Mouse (Mus musculus): ENCODE results near the gene Lrrc7. TPM values are rescaled to one million over a fixed set of nuclear protein-coding genes. Genes with fewer than 3 reads are reported as not detected.

The Lrrc7 gene
- not detected for polyA plus RNA-seq (2012; fragmentation: generic; extraction: Trizol)

DNA sequence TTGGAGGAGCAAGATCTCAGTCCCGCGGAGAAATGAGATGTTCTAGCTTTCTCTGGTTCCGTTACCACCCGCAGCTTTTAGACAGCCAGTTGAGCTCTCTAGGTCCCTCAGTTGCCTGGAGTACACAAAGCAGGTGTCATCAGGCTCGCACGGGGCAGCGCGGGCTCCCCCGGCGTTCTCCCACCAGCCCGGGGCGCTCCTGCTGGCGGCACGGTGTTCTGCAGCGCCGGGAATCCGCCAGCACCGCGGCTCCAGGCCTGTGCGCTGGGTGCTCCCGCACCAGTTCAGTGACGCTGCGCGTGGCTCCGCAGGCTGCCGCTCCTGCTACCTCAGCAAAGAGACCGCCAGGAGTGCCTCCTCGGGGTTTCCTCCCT is at the start of gene Lrrc7:
Gene Lrrc7 (minus strand): TSS at position 235 of the 374 bp plus-strand sequence.
- H3K36me3 ChIP-seq (ENCODE audit: control insufficient read depth, insufficient read depth) = no peaks in the 10 kb centered on the region
- H3K4me2 ChIP-seq (ENCODE audit: low read depth) = peak within 1 kb of the TSS; percentile 71
- H3K27me3 ChIP-seq (ENCODE audit: control insufficient read depth, insufficient read depth, insufficient read length) = no peaks in the 10 kb centered on the region
- H3K4me3 ChIP-seq = peak within 1 kb of the TSS; percentile 8
- no peak for TF ChIP-seq POLR2AphosphoS2 (IDR thresholded peaks at IDR 0.05; ENCODE audit: insufficient read length, low read depth)
- no peak for TF ChIP-seq POLR2A (IDR thresholded peaks at IDR 0.05; ENCODE audit: insufficient read length, low read depth)
- TF ChIP-seq MAX (IDR thresholded peaks at IDR 0.05; ENCODE audit: low read depth) = no peak
- no peak for TF ChIP-seq CEBPB (IDR thresholded peaks at IDR 0.05; ENCODE audit: insufficient read depth, poor library complexity, severe bottlenecking)
- no peak for TF ChIP-seq TCF12 (IDR thresholded peaks at IDR 0.05; ENCODE audit: insufficient read depth, poor library complexity, severe bottlenecking)
- TF ChIP-seq TCF3 (IDR thresholded peaks at IDR 0.05; ENCODE audit: insufficient read length, low read depth) = no peak
- no peak for TF ChIP-seq E2F4 (IDR thresholded peaks at IDR 0.05; ENCODE audit: insufficient read depth)
- no peak for TF ChIP-seq MYOG (IDR thresholded peaks at IDR 0.05; ENCODE audit: control insufficient read depth in 1 of 3, insufficient read depth in 1 of 3, insufficient read length in 2 of 3, low read depth in 2 of 3)
- H3ac ChIP-seq (ENCODE audit: control insufficient read depth, insufficient read length) = peak within 1 kb of the TSS; percentile 43
- H3K79me2 ChIP-seq (ENCODE audit: control insufficient read depth, insufficient read depth) = no peaks in the 10 kb centered on the region

DNA sequence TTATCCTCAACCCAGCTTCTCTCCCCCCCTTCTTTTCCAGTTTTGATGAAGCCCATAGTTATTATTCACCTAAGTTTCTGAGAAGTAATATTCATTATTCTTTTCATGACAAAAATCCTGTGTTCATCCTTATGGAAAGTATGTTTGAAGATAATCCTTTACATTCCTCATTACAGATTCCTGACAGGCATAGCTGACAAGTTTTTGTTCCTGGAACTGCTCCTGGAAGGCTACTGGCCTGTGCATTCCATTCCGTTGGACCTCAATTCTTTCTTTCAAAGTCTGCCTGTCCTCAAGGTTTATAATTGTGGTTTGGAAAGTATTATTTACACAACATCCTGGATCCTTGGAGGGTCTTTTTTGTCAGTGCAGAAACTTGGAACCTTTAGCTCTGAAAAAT is 45.0 kb upstream of the Lrrc7 start:
- TF ChIP-seq POLR2A (IDR thresholded peaks at IDR 0.05; ENCODE audit: insufficient read length, low read depth) = no peak
- no peak for TF ChIP-seq E2F4 (IDR thresholded peaks at IDR 0.05; ENCODE audit: insufficient read depth)
- no peak for TF ChIP-seq MYOD1 (IDR thresholded peaks at IDR 0.05; ENCODE audit: control insufficient read depth in 1 of 3, insufficient read length in 2 of 3, low read depth in 2 of 3)
- TF ChIP-seq REST (IDR thresholded peaks at IDR 0.05; ENCODE audit: insufficient read depth, insufficient read length) = no peak
- no peak for TF ChIP-seq SRF (IDR thresholded peaks at IDR 0.05; ENCODE audit: control insufficient read depth, insufficient read length, low read depth)
- TF ChIP-seq TCF3 (IDR thresholded peaks at IDR 0.05; ENCODE audit: insufficient read length, low read depth) = no peak
- no peak for TF ChIP-seq MYOG (IDR thresholded peaks at IDR 0.05; ENCODE audit: control insufficient read depth in 1 of 3, insufficient read depth in 1 of 3, insufficient read length in 2 of 3, low read depth in 2 of 3)
- H3K4me2 ChIP-seq (ENCODE audit: low read depth) = no peak overlapping the region

DNA sequence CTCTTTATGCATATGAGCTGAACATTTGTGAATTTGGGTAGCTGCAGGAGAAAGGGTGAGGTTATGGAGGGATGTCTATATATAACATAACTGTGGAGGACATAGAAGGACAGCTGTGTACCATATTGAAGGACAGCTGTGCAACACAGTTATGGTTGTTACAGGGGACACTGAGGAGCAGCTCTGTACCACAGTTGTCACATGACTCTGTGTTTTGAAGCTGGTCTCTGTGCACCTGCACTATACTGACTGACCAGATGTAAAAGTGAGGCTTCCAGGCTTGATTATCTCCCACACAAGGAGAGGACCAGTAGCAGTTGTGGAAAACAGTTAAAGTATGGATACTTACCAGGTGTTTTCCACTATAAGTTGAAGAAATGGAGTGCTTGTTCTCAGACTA is 43.3 kb upstream of the Lrrc7 start:
- Histone ChIP-seq H3K27me3 (ENCODE audit: control insufficient read depth, insufficient read depth, insufficient read length) (no peaks in the 10 kb centered on the region), H3K4me3 (no peak overlapping the region), H3ac (ENCODE audit: control insufficient read depth, insufficient read length) (no peak overlapping the region), H3K4me2 (ENCODE audit: low read depth) (no peak overlapping the region), H3K36me3 (ENCODE audit: control insufficient read depth, insufficient read depth) (no peaks in the 10 kb centered on the region), H3K79me2 (ENCODE audit: control insufficient read depth, insufficient read depth) (no peaks in the 10 kb centered on the region)
- TF ChIP-seq MYOG (IDR thresholded peaks at IDR 0.05; ENCODE audit: control insufficient read depth in 1 of 3, insufficient read depth in 1 of 3, insufficient read length in 2 of 3, low read depth in 2 of 3) = no peak
- TF ChIP-seq MYOD1 (IDR thresholded peaks at IDR 0.05; ENCODE audit: control insufficient read depth in 1 of 3, insufficient read length in 2 of 3, low read depth in 2 of 3) = no peak
- TF ChIP-seq POLR2A (IDR thresholded peaks at IDR 0.05; ENCODE audit: insufficient read length, low read depth) = no peak
- TF ChIP-seq POLR2AphosphoS2 (IDR thresholded peaks at IDR 0.05; ENCODE audit: insufficient read length, low read depth) = no peak
- no peak for TF ChIP-seq E2F4 (IDR thresholded peaks at IDR 0.05; ENCODE audit: insufficient read depth)
- no peak for TF ChIP-seq TCF3 (IDR thresholded peaks at IDR 0.05; ENCODE audit: insufficient read length, low read depth)
- no peak for TF ChIP-seq MAX (IDR thresholded peaks at IDR 0.05; ENCODE audit: low read depth)
- no peak for TF ChIP-seq REST (IDR thresholded peaks at IDR 0.05; ENCODE audit: insufficient read depth, insufficient read length)
- no peak for TF ChIP-seq CEBPB (IDR thresholded peaks at IDR 0.05; ENCODE audit: insufficient read depth, poor library complexity, severe bottlenecking)
- TF ChIP-seq TCF12 (IDR thresholded peaks at IDR 0.05; ENCODE audit: insufficient read depth, poor library complexity, severe bottlenecking) = no peak
- TF ChIP-seq SRF (IDR thresholded peaks at IDR 0.05; ENCODE audit: control insufficient read depth, insufficient read length, low read depth) = no peak

More for the DNA sequence above, 45.0 kb upstream of the Lrrc7 start:
- Histone ChIP-seq H3K4me3 (no peak overlapping the region), H3ac (ENCODE audit: control insufficient read depth, insufficient read length) (no peak overlapping the region), H3K36me3 (ENCODE audit: control insufficient read depth, insufficient read depth) (no peaks in the 10 kb centered on the region), H3K79me2 (ENCODE audit: control insufficient read depth, insufficient read depth) (no peaks in the 10 kb centered on the region), H3K27me3 (ENCODE audit: control insufficient read depth, insufficient read depth, insufficient read length) (no peaks in the 10 kb centered on the region)

DNA sequence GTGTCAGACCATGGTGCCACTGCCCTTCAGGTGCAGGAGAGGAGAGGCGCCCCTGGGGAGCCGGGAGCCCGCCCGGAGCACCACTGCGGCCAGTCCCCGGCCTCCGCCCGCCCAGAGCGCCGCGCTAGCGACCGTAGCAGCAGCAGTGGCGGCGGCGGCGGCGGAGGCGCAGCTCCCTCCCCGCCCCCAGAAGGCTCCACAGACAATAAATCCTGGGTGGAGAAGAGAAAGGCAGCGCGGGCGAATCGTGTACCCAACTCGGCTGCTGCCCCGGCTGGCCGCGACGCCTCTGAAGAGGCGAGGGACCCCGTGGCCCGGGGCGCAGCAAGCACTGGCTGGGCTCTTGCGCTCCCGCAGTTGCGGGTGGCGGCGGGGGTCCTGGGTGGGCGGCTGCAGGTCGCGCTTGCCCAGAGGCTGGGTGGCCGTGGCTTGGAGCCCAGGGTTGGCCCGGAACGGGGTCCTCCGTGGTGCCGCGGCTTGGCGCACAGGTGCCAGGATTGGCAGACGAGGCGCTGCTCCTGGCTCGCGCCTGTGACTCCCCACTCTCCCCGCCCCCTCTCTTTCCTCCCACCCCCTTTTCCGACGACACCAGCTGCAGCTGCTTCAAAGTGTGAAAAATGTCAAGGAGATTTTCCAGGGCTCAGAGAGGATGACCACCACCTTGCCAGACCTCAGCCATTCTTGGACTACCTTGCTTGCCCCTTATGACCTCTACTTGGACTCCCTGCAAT is 600 bp downstream of the Lrrc7 start:
- TF ChIP-seq MYOD1 (IDR thresholded peaks at IDR 0.05; ENCODE audit: control insufficient read depth in 1 of 3, insufficient read length in 2 of 3, low read depth in 2 of 3) (peak in 1 of 3 experiments; percentile 16), MAX (IDR thresholded peaks at IDR 0.05; ENCODE audit: low read depth) (no peak)
- Histone ChIP-seq H3K4me3 (peak overlapping the region; percentile 8), H3K36me3 (ENCODE audit: control insufficient read depth, insufficient read depth) (no peaks in the 10 kb centered on the region), H3K4me2 (ENCODE audit: low read depth) (peak overlapping the region; percentile 71), H3K79me2 (ENCODE audit: control insufficient read depth, insufficient read depth) (no peaks in the 10 kb centered on the region), H3K27me3 (ENCODE audit: control insufficient read depth, insufficient read depth, insufficient read length) (no peaks in the 10 kb centered on the region), H3ac (ENCODE audit: control insufficient read depth, insufficient read length) (peak overlapping the region; percentile 43)

DNA sequence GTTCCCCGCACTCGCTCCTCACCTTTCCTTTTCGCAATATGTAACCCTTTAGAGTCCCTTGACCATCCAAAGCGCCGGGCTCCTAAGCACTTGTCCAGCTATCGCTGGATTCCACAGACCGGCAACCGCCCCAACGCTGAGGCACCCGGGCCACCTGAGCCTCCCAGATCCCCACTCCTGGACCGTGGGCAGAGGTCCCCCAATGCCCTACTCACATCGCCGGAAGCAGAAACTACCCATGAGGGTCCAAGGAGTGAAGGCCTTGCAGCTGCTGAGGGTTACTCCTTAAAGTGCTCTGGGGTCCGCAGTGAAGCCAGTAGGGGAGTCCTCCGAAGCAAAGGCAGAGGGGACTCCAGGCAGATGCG is 1.1 kb downstream of the Lrrc7 start:
- peak overlapping the region; percentile 43 for H3ac ChIP-seq (ENCODE audit: control insufficient read depth, insufficient read length)
- TF ChIP-seq POLR2AphosphoS2 (IDR thresholded peaks at IDR 0.05; ENCODE audit: insufficient read length, low read depth) = no peak
- TF ChIP-seq SRF (IDR thresholded peaks at IDR 0.05; ENCODE audit: control insufficient read depth, insufficient read length, low read depth) = no peak
- no peak for TF ChIP-seq POLR2A (IDR thresholded peaks at IDR 0.05; ENCODE audit: insufficient read length, low read depth)
- TF ChIP-seq MYOD1 (IDR thresholded peaks at IDR 0.05; ENCODE audit: control insufficient read depth in 1 of 3, insufficient read length in 2 of 3, low read depth in 2 of 3) = no peak
- TF ChIP-seq MAX (IDR thresholded peaks at IDR 0.05; ENCODE audit: low read depth) = no peak
- TF ChIP-seq REST (IDR thresholded peaks at IDR 0.05; ENCODE audit: insufficient read depth, insufficient read length) = no peak
- TF ChIP-seq MYOG (IDR thresholded peaks at IDR 0.05; ENCODE audit: control insufficient read depth in 1 of 3, insufficient read depth in 1 of 3, insufficient read length in 2 of 3, low read depth in 2 of 3) = no peak
- no peak for TF ChIP-seq USF1 (IDR thresholded peaks at IDR 0.05; ENCODE audit: low read depth)
- TF ChIP-seq E2F4 (IDR thresholded peaks at IDR 0.05; ENCODE audit: insufficient read depth) = no peak
- no peak for TF ChIP-seq TCF3 (IDR thresholded peaks at IDR 0.05; ENCODE audit: insufficient read length, low read depth)
- no peak for TF ChIP-seq CEBPB (IDR thresholded peaks at IDR 0.05; ENCODE audit: insufficient read depth, poor library complexity, severe bottlenecking)
- no peak for TF ChIP-seq TCF12 (IDR thresholded peaks at IDR 0.05; ENCODE audit: insufficient read depth, poor library complexity, severe bottlenecking)
- H3K36me3 ChIP-seq (ENCODE audit: control insufficient read depth, insufficient read depth) = no peaks in the 10 kb centered on the region
- H3K4me3 ChIP-seq = no peak overlapping the region
- H3K4me2 ChIP-seq (ENCODE audit: low read depth) = peak overlapping the region; percentile 38
- no peaks in the 10 kb centered on the region for H3K79me2 ChIP-seq (ENCODE audit: control insufficient read depth, insufficient read depth)
- no peaks in the 10 kb centered on the region for H3K27me3 ChIP-seq (ENCODE audit: control insufficient read depth, insufficient read depth, insufficient read length)
